Mouse (Mus musculus) hindbrain, embryonic 11.5 days (tissue): Measurements from ENCODE around the gene Olfr1167. TPM values are rescaled to one million over a fixed set of nuclear protein-coding genes. Genes with fewer than 3 reads are reported as not detected.
"Not testable (repeated sequence)": the region's sequence is repeated elsewhere in the genome, so short reads cannot be mapped to it uniquely, and the experiment has no call there.

Experiments used
- ATAC-seq: fragments of 200-750 bp; cut with Nextera tagmentation; 2 replicates; pipeline ENCODE4 v1.8.0; 2017; ENCODE audit warnings: mild to moderate bottlenecking, moderate TSS enrichment, moderate library complexity; ENCODE audit not compliant: low FRiP score
- DNase-seq: peaks from one replicate; pipeline ENCODE4 v3.0.0-alpha.2; 2015; ENCODE audit warnings: low spot score
- H3K27ac ChIP-seq: fragments of 300-500 bp; sonication (generic); 2 replicates; pipeline ENCODE4 v1.5.1; 2014; ENCODE audit warnings: mild to moderate bottlenecking, low read depth, low read length
- H3K27me3 ChIP-seq: fragments of 300-500 bp; sonication (generic); 2 replicates; pipeline ENCODE4 v1.6.1; 2014; ENCODE audit warnings: mild to moderate bottlenecking, low read length, moderate library complexity, mixed read lengths; ENCODE audit not compliant: control insufficient read depth, insufficient read depth
- H3K36me3 ChIP-seq: fragments of 300-500 bp; sonication (generic); 2 replicates; pipeline ENCODE4 v1.6.1; 2014; ENCODE audit warnings: mild to moderate bottlenecking, low read length, moderate library complexity, mixed read lengths; ENCODE audit not compliant: control insufficient read depth, insufficient read depth
- H3K4me1 ChIP-seq: fragments of 300-500 bp; sonication (generic); replicated peaks from 2 replicates; pipeline ENCODE4 v1.6.1; 2014; ENCODE audit warnings: low read length, mixed read lengths; ENCODE audit not compliant: control insufficient read depth, insufficient read depth
- H3K4me2 ChIP-seq: fragments of 300-500 bp; sonication (generic); replicated peaks from 2 replicates; pipeline ENCODE4 v1.6.1; 2014; ENCODE audit warnings: mild to moderate bottlenecking, low read depth, low read length
- H3K4me3 ChIP-seq: fragments of 300-500 bp; sonication (generic); 2 replicates; pipeline ENCODE4 v1.5.1; 2014; ENCODE audit warnings: low read depth, low read length
- H3K9ac ChIP-seq: fragments of 300-500 bp; sonication (generic); 2 replicates; pipeline ENCODE4 v1.6.1; 2014; ENCODE audit warnings: low read depth, low read length
- H3K9me3 ChIP-seq: fragments of 300-500 bp; sonication (generic); 2 replicates; pipeline ENCODE4 v1.6.1; 2016; ENCODE audit warnings: low read length; ENCODE audit not compliant: control insufficient read depth
- WGBS: fragments of 180-500 bp; shearing (Covaris S2); extraction: QIAGEN DNeasy Blood & Tissue Kit; methylation state at CpG from one replicate; pipeline ENCODE4 v1.1.7; 2014; 5-methylcytosine and 5-hydroxymethylcytosine counted together
- polyA plus RNA-seq: library from polyadenylated mRNA; unstranded; fragments of >200 nt; fragmentation: Nextera tagmentation; extraction: Ambion mirVana; gene quantifications from 2 replicates; pipeline ENCODE4 v1.2.1, GENCODE M21; 2014

Gene Olfr1167
- not detected in 2 replicates for polyA plus RNA-seq

DNA sequence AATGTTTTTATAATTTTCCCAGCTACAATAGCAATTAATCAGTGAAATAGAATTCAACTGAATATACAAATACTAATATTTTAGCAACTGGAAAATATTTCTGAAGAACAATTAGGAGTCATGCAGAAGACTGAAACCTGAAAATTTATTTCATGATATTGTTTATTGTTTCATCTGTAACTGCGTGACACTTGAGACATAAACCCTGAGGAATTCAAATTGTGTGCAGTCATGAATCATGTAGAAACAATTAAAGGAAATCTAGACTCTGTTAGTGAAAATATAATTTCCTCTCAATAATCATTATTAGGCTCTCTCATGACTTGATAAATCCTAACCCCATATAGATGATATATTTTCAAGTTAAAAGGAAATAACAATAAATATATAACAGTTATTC lies at the start of gene Olfr1167:
Gene Olfr1167 (minus strand): TSS at position 101 of the 400 bp plus-strand sequence.
- not testable (repeated sequence) for H3K9me3 ChIP-seq, H3K27ac ChIP-seq, H3K4me3 ChIP-seq, ATAC-seq, DNase-seq, H3K9ac ChIP-seq, H3K36me3 ChIP-seq, H3K27me3 ChIP-seq, H3K4me1 ChIP-seq, H3K4me2 ChIP-seq
- 85% methylated on average over 1 of the region's 1 CpGs for WGBS

DNA sequence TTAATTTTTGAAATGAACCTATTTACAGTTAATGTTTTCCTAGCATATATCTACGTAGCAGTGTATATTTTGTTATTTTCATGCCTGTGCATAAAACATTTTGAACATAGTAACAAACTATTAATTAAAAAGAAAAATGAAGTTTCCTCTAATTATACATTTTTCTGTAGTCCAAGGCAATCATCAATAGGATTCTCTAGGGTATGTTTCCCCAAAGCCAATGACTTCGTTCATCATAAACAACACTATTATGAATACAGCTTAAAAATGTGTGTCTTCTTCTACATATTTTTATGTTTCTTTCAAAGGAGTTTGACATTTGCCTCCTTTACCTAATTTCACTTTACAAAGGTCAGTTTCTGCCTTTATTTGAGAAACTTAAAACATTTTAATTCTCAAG lies 26.6 kb upstream of the Olfr1167 start, which contains the start of gene Olfr1168:
Gene Olfr1168 (plus strand): TSS at position 301 of the 400 bp plus-strand sequence.
- no peaks in the 10 kb centered on the region for H3K9me3 ChIP-seq
- 91% methylated on average over 2 of the region's 2 CpGs for WGBS
- no peak within 1 kb of the TSS for H3K27ac ChIP-seq
- H3K4me1 ChIP-seq = no peaks in the 10 kb centered on the region
- H3K4me2 ChIP-seq = no peak within 1 kb of the TSS
- H3K4me3 ChIP-seq = no peak within 1 kb of the TSS
- ATAC-seq (no peak), DNase-seq (no peak)
- H3K36me3 ChIP-seq = no peaks in the 10 kb centered on the region
- no peaks in the 10 kb centered on the region for H3K27me3 ChIP-seq
- H3K9ac ChIP-seq = no peak within 1 kb of the TSS

- Histone ChIP-seq H3K27me3 (no peaks in the 10 kb centered on the region), H3K4me1 (no peaks in the 10 kb centered on the region), H3K36me3 (no peaks in the 10 kb centered on the region), H3K9me3 (no peaks in the 10 kb centered on the region), H3K4me2 (no peak within 1 kb of the TSS), H3K27ac (no peak within 1 kb of the TSS), H3K9ac (no peak within 1 kb of the TSS), H3K4me3 (no peak within 1 kb of the TSS)
- WGBS = 94% methylated on average over 1 of the region's 1 CpGs
- ATAC-seq (no peak), DNase-seq (no peak)
These were observed 26.8 kb downstream of the Olfr1167 start, which contains the start of gene Olfr1166 for GRCm38 (mm10) chr2:88128172-88128571. Gene Olfr1166 (minus strand): TSS chr2:88128272.

Other genes starting within 250 kb of the Olfr1167 start
- not detected in 2 replicates for gene Olfr1155, start 210.1 kb downstream of the Olfr1167 start, polyA plus RNA-seq
- not detected in 2 replicates for gene Olfr1156, start 202.1 kb downstream of the Olfr1167 start, polyA plus RNA-seq
- not detected in 2 replicates for gene Olfr1157, start 186.9 kb downstream of the Olfr1167 start, polyA plus RNA-seq
- gene Olfr74, start 180.5 kb downstream of the Olfr1167 start, polyA plus RNA-seq = not detected in 2 replicates
- gene Olfr1158, start 165.1 kb downstream of the Olfr1167 start, polyA plus RNA-seq = not detected in 2 replicates
- gene Olfr1160, start 146.9 kb downstream of the Olfr1167 start, polyA plus RNA-seq = not detected in 2 replicates
- not detected in 2 replicates for gene Olfr1161, start 132.4 kb downstream of the Olfr1167 start, polyA plus RNA-seq
- not detected in 2 replicates for gene Olfr73, start 117.5 kb downstream of the Olfr1167 start, polyA plus RNA-seq
- gene Olfr1162, start 104.1 kb downstream of the Olfr1167 start, polyA plus RNA-seq = not detected in 2 replicates
- not detected in 2 replicates for gene Olfr1163, start 83.4 kb downstream of the Olfr1167 start, polyA plus RNA-seq
- not detected in 2 replicates for gene Olfr1164, start 61.2 kb downstream of the Olfr1167 start, polyA plus RNA-seq
- gene Olfr1166, start 26.9 kb downstream of the Olfr1167 start, polyA plus RNA-seq = not detected in 2 replicates
- gene Olfr1168, start 26.7 kb upstream of the Olfr1167 start, polyA plus RNA-seq = not detected in 2 replicates
- gene Olfr1170, start 73.1 kb upstream of the Olfr1167 start, polyA plus RNA-seq = not detected in 2 replicates
- not detected in 2 replicates for gene Olfr1173, start 124.7 kb upstream of the Olfr1167 start, polyA plus RNA-seq
- gene Olfr1174-ps, start 159.9 kb upstream of the Olfr1167 start, polyA plus RNA-seq = not detected in 2 replicates
- gene Olfr1175-ps, start 172.0 kb upstream of the Olfr1167 start, polyA plus RNA-seq = not detected in 2 replicates
- not detected in 2 replicates for gene Olfr1176, start 181.5 kb upstream of the Olfr1167 start, polyA plus RNA-seq
- not detected in 2 replicates for gene Olfr1177-ps, start 191.3 kb upstream of the Olfr1167 start, polyA plus RNA-seq
- gene Olfr1178, start 231.9 kb upstream of the Olfr1167 start, polyA plus RNA-seq = not detected in 2 replicates